Mouse (Mus musculus) brain, embryonic 14.5 days (tissue): ENCODE measurements at regions not wholly inside any gene's neighbourhood (a gene's known extent, or its start where the extent isn't known, plus 50 kb on each side); places are given as distances from the start of the nearest gene placed in this dataset.

Experiments used
- CTCF ChIP-seq: fragments of 200-500 bp; IDR thresholded peaks from 2 replicates; pipeline ENCODE4 v1.5.1; 2012; ENCODE audit warnings: inconsistent platforms, mild to moderate bottlenecking, moderate library complexity, borderline replicate concordance; ENCODE audit not compliant: insufficient read depth, insufficient read length; ENCODE audit errors: extremely low read depth
- POLR2A ChIP-seq: fragments of 200-500 bp; IDR thresholded peaks from 2 replicates; pipeline ENCODE4 v1.6.1; 2012; ENCODE audit warnings: mild to moderate bottlenecking, inconsistent platforms, borderline replicate concordance; ENCODE audit not compliant: poor library complexity, insufficient read depth, insufficient read length, severe bottlenecking; ENCODE audit errors: extremely low read depth

GRCm38 (mm10) chr13:72947374-72948165 lies 312.7 kb upstream of the Irx4 start:
- TF ChIP-seq CTCF = no peak
- TF ChIP-seq POLR2A = no peak
